Mouse (Mus musculus) neural tube, embryonic 13.5 days (tissue): Measurements from ENCODE around the gene Esrp2. TPM values are rescaled to one million over a fixed set of nuclear protein-coding genes. Genes with fewer than 3 reads are reported as not detected.

Experiments used
- ATAC-seq: fragments of 200-750 bp; cut with Nextera tagmentation; 2 replicates; pipeline ENCODE4 v1.8.0; 2017; ENCODE audit warnings: low read depth, mild to moderate bottlenecking, moderate TSS enrichment, moderate library complexity
- H3K27ac ChIP-seq: fragments of 300-500 bp; sonication (generic); replicated peaks from 2 replicates; pipeline ENCODE4 v1.5.1; 2015; ENCODE audit warnings: moderate library complexity, mild to moderate bottlenecking, inconsistent platforms
- H3K27me3 ChIP-seq: fragments of 300-500 bp; sonication (generic); 2 replicates; pipeline ENCODE4 v1.6.1; 2015; ENCODE audit warnings: mild to moderate bottlenecking, inconsistent platforms
- H3K36me3 ChIP-seq: fragments of 300-500 bp; sonication (generic); 2 replicates; pipeline ENCODE4 v1.6.1; 2015; ENCODE audit warnings: mild to moderate bottlenecking, inconsistent platforms
- H3K4me1 ChIP-seq: fragments of 300-500 bp; sonication (generic); replicated peaks from 2 replicates; pipeline ENCODE4 v1.6.1; 2015; ENCODE audit warnings: inconsistent platforms
- H3K4me2 ChIP-seq: fragments of 300-500 bp; sonication (generic); 2 replicates; pipeline ENCODE4 v1.6.1; 2015; ENCODE audit warnings: inconsistent platforms, mild to moderate bottlenecking, moderate library complexity
- H3K4me3 ChIP-seq: fragments of 300-500 bp; sonication (generic); 2 replicates; pipeline ENCODE4 v1.5.1; 2015; ENCODE audit warnings: mild to moderate bottlenecking, inconsistent platforms
- H3K9ac ChIP-seq: fragments of 300-500 bp; sonication (generic); 2 replicates; pipeline ENCODE4 v1.6.1; 2015; ENCODE audit warnings: moderate library complexity, mild to moderate bottlenecking, inconsistent platforms
- H3K9me3 ChIP-seq: fragments of 300-500 bp; sonication (generic); 2 replicates; pipeline ENCODE4 v1.6.1; 2016; ENCODE audit warnings: inconsistent platforms
- whole genome bisulfite sequencing: fragments of 180-500 bp; shearing (Covaris S2); methylation state at CpG from one replicate; pipeline ENCODE4 v1.1.7; 2015; 5-methylcytosine and 5-hydroxymethylcytosine counted together
- polyA plus RNA-seq: library from polyadenylated mRNA; unstranded; fragments of >200 nt; fragmentation: Nextera tagmentation; extraction: Ambion mirVana; gene quantifications from 2 replicates; pipeline ENCODE4 v1.2.1, GENCODE M21; 2015

Gene Esrp2
- polyA plus RNA-seq, 1 experiment from 2014 or later = 1.3 TPM

DNA sequence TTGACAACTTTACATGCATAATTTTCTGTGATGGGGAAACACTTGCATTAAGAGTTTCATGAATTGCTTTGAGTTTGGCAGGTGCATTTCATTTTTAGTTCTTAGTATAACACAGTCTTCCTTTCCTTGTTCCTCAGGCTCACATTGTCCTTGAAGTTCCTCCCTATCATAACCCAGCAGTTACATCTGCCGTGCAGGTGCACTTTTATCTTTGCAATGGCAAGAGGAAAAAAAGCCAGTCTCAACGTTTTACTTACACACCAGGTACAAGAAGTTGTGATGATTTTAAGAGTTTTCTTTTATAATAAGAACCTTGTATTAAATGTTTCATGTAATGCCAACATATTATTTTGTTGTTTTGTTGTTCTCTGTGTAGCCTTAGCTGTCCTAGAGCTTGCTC is 32.9 kb downstream of the Esrp2 start:
- no peaks in the 10 kb centered on the region for H3K9me3 ChIP-seq
- ATAC-seq = no peak
- no peaks in the 10 kb centered on the region for H3K4me1 ChIP-seq
- H3K9ac ChIP-seq = no peak overlapping the region
- H3K4me2 ChIP-seq = no peak overlapping the region
- H3K4me3 ChIP-seq = no peak overlapping the region
- WGBS = 91% methylated on average over 2 of the region's 2 CpGs
- peaks cover 49% of the 10 kb centered on the region for H3K36me3 ChIP-seq
- no peaks in the 10 kb centered on the region for H3K27me3 ChIP-seq
- H3K27ac ChIP-seq = no peak overlapping the region

DNA sequence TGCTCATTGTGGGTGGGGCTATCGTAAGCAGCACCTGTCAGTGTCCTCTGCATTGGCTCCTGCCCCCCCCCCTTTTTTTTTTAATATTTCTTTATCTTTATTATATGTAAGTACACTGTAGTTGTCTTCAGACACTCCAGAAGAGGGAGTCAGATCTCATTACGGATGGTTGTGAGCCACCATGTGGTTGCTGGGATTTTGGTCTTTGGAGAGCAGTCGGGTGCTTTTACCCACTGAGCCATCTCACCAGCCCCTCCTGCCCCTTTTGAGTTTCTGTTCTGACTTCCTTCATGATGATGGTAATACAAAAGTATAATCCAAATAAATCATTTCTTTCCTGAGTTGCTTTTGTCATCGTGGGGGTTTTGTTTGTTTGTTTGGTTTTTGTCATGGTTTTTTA is 34.5 kb downstream of the Esrp2 start:
- ATAC-seq = no peak
- Histone ChIP-seq H3K27ac (no peak overlapping the region), H3K4me2 (no peak overlapping the region), H3K27me3 (no peaks in the 10 kb centered on the region), H3K4me3 (no peak overlapping the region), H3K9ac (no peak overlapping the region), H3K4me1 (no peaks in the 10 kb centered on the region), H3K36me3 (peaks cover 39% of the 10 kb centered on the region), H3K9me3 (no peaks in the 10 kb centered on the region)
- WGBS = 89% methylated on average over 4 of the region's 4 CpGs

Other genes with a start within 250 kb of the Esrp2 start
- gene Nrn1l, start 243.4 kb downstream of the Esrp2 start, polyA plus RNA-seq = 0.46 and 0.54 TPM in 2 replicates
- gene Pskh1, start 236.5 kb downstream of the Esrp2 start, polyA plus RNA-seq = 14.2 and 14.3 TPM in 2 replicates
- gene Ctrl, start 203.1 kb downstream of the Esrp2 start, polyA plus RNA-seq = 3.1 and 3.6 TPM in 2 replicates
- 43.1 and 43.2 TPM in 2 replicates for gene Psmb10, start 198.5 kb downstream of the Esrp2 start, polyA plus RNA-seq
- gene Lcat, start 193.6 kb downstream of the Esrp2 start, polyA plus RNA-seq = 0.59 and 0.71 TPM in 2 replicates
- gene Slc12a4, start 170.9 kb downstream of the Esrp2 start, polyA plus RNA-seq = 8.7 and 11.0 TPM in 2 replicates
- gene Dpep3, start 157.5 kb downstream of the Esrp2 start, polyA plus RNA-seq = not detected in 2 replicates
- 21.5 and 23.1 TPM in 2 replicates for gene Dus2, start 145.6 kb downstream of the Esrp2 start, polyA plus RNA-seq
- gene Dpep2nb, start 131.0 kb downstream of the Esrp2 start, polyA plus RNA-seq = 0.24 TPM in 1 of 2 replicates, not detected in the other
- gene Ddx28, start 125.1 kb downstream of the Esrp2 start, polyA plus RNA-seq = 20.7 and 22.2 TPM in 2 replicates
- 4.1 and 4.2 TPM in 2 replicates for gene Nfatc3, start 78.1 kb downstream of the Esrp2 start, polyA plus RNA-seq
- 18.1 and 18.8 TPM in 2 replicates for gene Pla2g15, start 13.4 kb upstream of the Esrp2 start, polyA plus RNA-seq
- 67.3 and 72.5 TPM in 2 replicates for gene Slc7a6, start 31.9 kb upstream of the Esrp2 start, polyA plus RNA-seq
- gene Slc7a6os, start 74.0 kb upstream of the Esrp2 start, polyA plus RNA-seq = 37.7 and 41.7 TPM in 2 replicates
- 54.2 and 58.5 TPM in 2 replicates for gene Prmt7, start 74.0 kb upstream of the Esrp2 start, polyA plus RNA-seq
- gene Smpd3, start 201.0 kb upstream of the Esrp2 start, polyA plus RNA-seq = 39.4 and 40.2 TPM in 2 replicates